Mouse (Mus musculus) stomach, postnatal 0 days (tissue): ENCODE measurements around the gene Ankrd13a. TPM values are rescaled to one million over a fixed set of nuclear protein-coding genes. Genes with fewer than 3 reads are reported as not detected.

Source experiments
- ATAC-seq: fragments of 200-750 bp; cut with Nextera tagmentation; 2 replicates; pipeline ENCODE4 v1.8.0; 2017; ENCODE audit not compliant: low FRiP score, low TSS enrichment
- DNase-seq: peaks from one replicate; pipeline ENCODE4 v3.0.0-alpha.2; 2016; ENCODE audit warnings: low spot score
- H3K27ac ChIP-seq: fragments of 300-500 bp; sonication (generic); replicated peaks from 2 replicates; pipeline ENCODE4 v1.5.1; 2014; ENCODE audit warnings: mild to moderate bottlenecking, control low read depth
- H3K27me3 ChIP-seq: fragments of 300-500 bp; sonication (generic); 2 replicates; pipeline ENCODE4 v1.6.1; 2014; ENCODE audit warnings: low read length; ENCODE audit not compliant: control insufficient read depth, insufficient read depth
- H3K36me3 ChIP-seq: fragments of 300-500 bp; sonication (generic); 2 replicates; pipeline ENCODE4 v1.6.1; 2014; ENCODE audit warnings: low read length, mixed read lengths; ENCODE audit not compliant: control insufficient read depth, insufficient read depth
- H3K4me1 ChIP-seq: fragments of 300-500 bp; sonication (generic); replicated peaks from 2 replicates; pipeline ENCODE4 v1.6.1; 2014; ENCODE audit warnings: antibody characterized with exemption; ENCODE audit not compliant: control insufficient read depth, insufficient read depth
- H3K4me2 ChIP-seq: fragments of 300-500 bp; sonication (generic); replicated peaks from 2 replicates; pipeline ENCODE4 v1.6.1; 2014; ENCODE audit warnings: low read depth, mild to moderate bottlenecking, control low read depth, moderate library complexity
- H3K4me3 ChIP-seq: fragments of 300-500 bp; sonication (generic); 2 replicates; pipeline ENCODE4 v1.5.1; 2014; ENCODE audit warnings: low read depth, low read length, control low read depth
- H3K9ac ChIP-seq: fragments of 300-500 bp; sonication (generic); 2 replicates; pipeline ENCODE4 v1.6.1; 2014; ENCODE audit warnings: mild to moderate bottlenecking, low read length, control low read depth, mixed read lengths
- H3K9me3 ChIP-seq: fragments of 300-500 bp; sonication (generic); 2 replicates; pipeline ENCODE4 v1.6.1; 2016; ENCODE audit warnings: low read length; ENCODE audit not compliant: control insufficient read depth
- CTCF ChIP-seq: IDR thresholded peaks from 2 replicates; pipeline ENCODE4 v1.5.1; 2016; ENCODE audit warnings: antibody characterized with exemption, low read depth, mild to moderate bottlenecking, moderate library complexity
- EP300 ChIP-seq: optimal IDR thresholded peaks from 2 replicates; pipeline ENCODE3; 2016; ENCODE audit warnings: antibody characterized with exemption
- WGBS: fragments of 180-500 bp; shearing (Covaris S2); extraction: QIAGEN DNeasy Blood & Tissue Kit; methylation state at CpG from one replicate; pipeline ENCODE4 v1.1.7; 2014; 5-methylcytosine and 5-hydroxymethylcytosine counted together
- polyA plus RNA-seq: library from polyadenylated mRNA; unstranded; fragments of >200 nt; fragmentation: Nextera tagmentation; extraction: Ambion mirVana; gene quantifications from 2 replicates; pipeline ENCODE4 v1.2.1, GENCODE M21; 2015

Gene Ankrd13a
- polyA plus RNA-seq, 1 experiment from 2014 or later = 36.4 TPM

DNA sequence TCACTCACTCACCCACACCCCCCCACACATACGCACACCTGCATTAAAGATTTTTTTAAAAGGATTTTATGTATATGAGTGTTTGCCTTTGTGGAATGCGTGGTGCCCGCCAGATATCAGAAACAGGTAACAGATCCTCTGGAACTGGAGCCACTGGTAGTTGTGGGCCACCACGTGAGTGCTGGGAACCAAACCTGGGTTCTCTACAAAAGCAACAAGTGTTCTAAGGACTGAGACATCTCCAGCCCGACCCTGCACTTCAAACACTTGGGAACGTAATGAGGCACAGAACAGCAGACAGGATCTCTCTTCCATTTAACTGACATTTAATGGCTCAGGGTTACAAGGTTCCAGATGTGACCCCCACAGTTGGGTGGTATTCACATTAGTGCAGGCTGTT is 33.4 kb downstream of the Ankrd13a start:
- Histone ChIP-seq H3K4me1 (no peaks in the 10 kb centered on the region), H3K27ac (no peak overlapping the region), H3K9ac (no peak overlapping the region), H3K4me3 (no peak overlapping the region), H3K36me3 (peaks cover 16% of the 10 kb centered on the region; the same call in 1 of the 2 replicates), H3K4me2 (no peak overlapping the region), H3K9me3 (no peaks in the 10 kb centered on the region), H3K27me3 (no peaks in the 10 kb centered on the region)
- 74% methylated on average over 6 of the region's 6 CpGs for WGBS
- DNase-seq (no peak), ATAC-seq (no peak)
- TF ChIP-seq EP300 (no peak), CTCF (no peak)

DNA sequence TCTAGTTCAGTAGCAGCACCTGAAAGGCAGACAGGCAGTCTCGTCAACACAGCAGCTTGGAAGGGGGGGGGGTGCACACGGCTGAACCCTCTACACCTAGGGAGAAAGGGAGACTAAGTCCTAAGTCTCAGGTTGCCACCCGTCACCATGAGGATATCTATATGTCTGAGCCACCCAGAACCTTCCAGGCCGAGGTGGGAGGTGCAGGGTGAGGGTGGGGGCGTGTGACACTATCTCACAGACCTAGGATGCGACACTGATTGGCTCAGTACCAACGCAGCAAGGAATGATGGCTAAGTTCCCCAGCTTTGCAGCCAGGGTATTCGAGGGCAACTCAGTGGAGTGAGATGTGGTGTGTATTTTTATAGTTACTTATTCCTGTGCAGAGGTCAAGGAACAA is 33.9 kb downstream of the Ankrd13a start:
- Histone ChIP-seq H3K27ac (no peak overlapping the region), H3K4me3 (no peak overlapping the region)

DNA sequence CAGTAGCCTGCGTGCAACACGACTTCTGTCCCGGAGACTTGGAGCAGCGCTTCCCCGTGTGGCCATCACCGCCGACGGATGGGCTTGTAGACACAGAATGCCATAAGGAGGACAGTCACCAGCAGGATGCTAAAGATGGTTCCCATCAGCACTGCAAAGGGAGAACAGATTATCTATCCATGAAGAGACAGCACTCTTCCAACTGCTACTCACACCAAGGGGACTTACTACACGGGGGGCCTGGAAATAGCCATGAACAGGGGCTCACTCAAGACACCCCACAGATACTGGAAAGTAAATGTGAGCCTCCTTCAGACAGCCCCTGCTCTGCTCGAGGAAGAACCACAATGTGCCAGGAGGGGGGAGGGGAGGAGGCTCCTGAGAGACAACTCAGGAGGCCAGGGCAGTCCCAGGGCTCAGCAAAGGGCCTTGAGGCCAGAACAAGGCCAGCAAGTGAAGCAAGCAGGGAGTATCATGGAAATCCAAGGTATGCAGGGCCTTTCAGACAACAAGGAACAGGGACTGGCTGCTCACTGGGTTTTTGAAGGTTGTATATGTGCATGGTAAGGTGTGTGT is 34.8 kb downstream of the Ankrd13a start:
- TF ChIP-seq EP300 (no peak), CTCF (no peak)
- WGBS = 81% methylated on average over 10 of the region's 10 CpGs
- Histone ChIP-seq H3K4me1 (no peaks in the 10 kb centered on the region), H3K4me2 (no peak overlapping the region), H3K4me3 (no peak overlapping the region), H3K9me3 (no peaks in the 10 kb centered on the region), H3K36me3 (peaks cover 7% of the 10 kb centered on the region; the same call in 1 of the 2 replicates), H3K9ac (no peak overlapping the region), H3K27ac (no peak overlapping the region), H3K27me3 (no peaks in the 10 kb centered on the region)
- ATAC-seq (no peak), DNase-seq (peak; percentile 13)

More for the DNA sequence above, 33.9 kb downstream of the Ankrd13a start:
- WGBS = 79% methylated on average over 8 of the region's 8 CpGs
- DNase-seq = no peak
- H3K27me3 ChIP-seq = no peaks in the 10 kb centered on the region
- H3K4me1 ChIP-seq = no peaks in the 10 kb centered on the region
- peaks cover 16% of the 10 kb centered on the region; the same call in 1 of the 2 replicates for H3K36me3 ChIP-seq
- no peak overlapping the region for H3K9ac ChIP-seq
- no peaks in the 10 kb centered on the region for H3K9me3 ChIP-seq
- TF ChIP-seq CTCF (no peak), EP300 (no peak)
- no peak overlapping the region for H3K4me2 ChIP-seq
- no peak for ATAC-seq

DNA sequence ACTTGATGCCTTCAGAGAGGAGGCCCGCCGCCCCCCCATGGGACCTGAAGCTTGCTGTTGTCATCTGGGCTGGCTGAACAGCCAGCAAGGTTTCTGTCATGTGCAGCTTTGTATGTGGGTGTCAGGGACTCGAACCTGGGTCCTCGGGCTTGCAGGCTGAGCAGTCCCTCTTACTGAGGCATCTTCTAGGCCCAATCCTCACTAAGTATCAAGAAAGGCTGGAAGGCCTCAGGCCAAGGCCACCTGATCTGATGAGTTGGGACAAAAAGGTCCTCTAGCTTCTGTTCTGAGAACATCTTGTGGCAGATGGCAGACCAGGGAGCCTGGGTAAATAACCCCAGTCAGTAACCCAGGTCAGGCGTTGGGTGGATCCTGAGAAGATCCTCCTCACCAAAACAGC is 35.3 kb downstream of the Ankrd13a start:
- DNase-seq (no peak), ATAC-seq (no peak)
- 92% methylated on average over 5 of the region's 5 CpGs for WGBS
- no peak overlapping the region for H3K4me3 ChIP-seq
- H3K27ac ChIP-seq = no peak overlapping the region
- H3K9me3 ChIP-seq = no peaks in the 10 kb centered on the region
- TF ChIP-seq CTCF = no peak
- no peak for TF ChIP-seq EP300
- no peak overlapping the region for H3K4me2 ChIP-seq
- no peak overlapping the region for H3K9ac ChIP-seq
- H3K4me1 ChIP-seq = no peaks in the 10 kb centered on the region
- no peaks in the 10 kb centered on the region for H3K27me3 ChIP-seq
- H3K36me3 ChIP-seq = peaks cover 5% of the 10 kb centered on the region; the same call in 1 of the 2 replicates

DNA sequence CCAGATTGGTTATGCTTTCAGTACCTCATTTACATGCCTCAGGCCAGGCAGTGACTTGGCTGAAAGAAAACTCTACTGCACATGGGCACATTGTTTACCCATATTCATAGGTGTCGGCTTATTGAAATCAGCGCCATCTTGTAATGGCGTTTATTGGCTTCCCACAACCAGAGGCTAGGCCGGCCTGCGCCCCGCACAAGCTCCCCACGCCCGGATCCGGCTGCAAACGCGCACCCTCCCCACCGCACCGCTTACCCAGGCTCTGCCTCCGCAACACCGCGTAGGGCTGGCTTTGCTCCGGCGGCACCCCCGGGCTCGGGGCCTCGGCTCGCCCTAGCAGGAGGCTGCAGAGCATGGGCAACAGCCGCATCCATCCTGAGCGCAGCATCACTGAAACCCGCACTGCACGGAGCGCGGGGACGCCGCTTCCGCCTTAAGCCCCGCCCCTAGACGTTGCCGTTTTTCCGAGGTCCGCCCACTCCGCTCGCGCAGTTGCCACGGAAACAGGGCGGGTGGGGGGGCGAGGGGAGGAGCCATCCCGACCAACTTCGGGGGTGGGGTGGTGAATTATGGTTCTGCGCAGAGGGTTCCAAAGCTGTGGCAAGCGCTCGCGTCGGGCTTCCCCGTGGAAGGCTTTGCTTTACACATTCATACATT is 39.2 kb downstream of the Ankrd13a start:
- H3K9me3 ChIP-seq = no peaks in the 10 kb centered on the region
- WGBS = under 1% methylated on average over 50 of the region's 50 CpGs
- peak overlapping the region; percentile 84 for H3K4me3 ChIP-seq
- peak; percentile 89 for DNase-seq
- H3K36me3 ChIP-seq = peaks cover 3% of the 10 kb centered on the region; the same call in 1 of the 2 replicates
- ATAC-seq = peak; percentile 91
- no peaks in the 10 kb centered on the region for H3K4me1 ChIP-seq
- TF ChIP-seq EP300 (no peak), CTCF (no peak)
- peak overlapping the region; percentile 95 for H3K9ac ChIP-seq
- H3K27me3 ChIP-seq = no peaks in the 10 kb centered on the region
- peak overlapping the region; percentile 93 for H3K27ac ChIP-seq
- H3K4me2 ChIP-seq = peak overlapping the region; percentile 70

DNA sequence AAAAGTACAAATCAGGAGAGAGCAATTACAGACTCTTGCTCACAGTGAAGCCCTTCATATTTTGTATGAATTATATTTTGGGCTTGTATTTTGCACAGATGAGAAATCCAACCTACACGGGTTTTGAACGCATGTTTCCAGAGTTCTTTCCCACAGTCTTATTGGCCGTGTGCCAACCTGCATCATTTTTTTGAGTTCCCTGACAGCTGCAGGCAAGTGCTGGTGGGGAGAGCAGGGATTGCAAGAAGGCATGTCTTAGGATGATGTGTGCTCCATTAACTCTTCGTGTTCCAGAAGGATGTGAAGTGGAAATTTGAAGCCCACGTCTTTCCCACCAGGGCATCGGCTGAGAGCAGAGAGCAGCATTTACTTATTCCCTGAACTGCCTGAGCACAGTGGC is 42.1 kb downstream of the Ankrd13a start:
- ATAC-seq = no peak
- no peak overlapping the region for H3K4me2 ChIP-seq
- H3K27ac ChIP-seq = no peak overlapping the region
- no peak overlapping the region for H3K9ac ChIP-seq
- 57% methylated on average over 6 of the region's 6 CpGs for WGBS
- H3K4me1 ChIP-seq = no peaks in the 10 kb centered on the region
- no peaks in the 10 kb centered on the region for H3K27me3 ChIP-seq
- no peaks in the 10 kb centered on the region for H3K9me3 ChIP-seq
- no peaks in the 10 kb centered on the region for H3K36me3 ChIP-seq
- TF ChIP-seq CTCF (no peak), EP300 (no peak)
- no peak overlapping the region for H3K4me3 ChIP-seq
- peak; percentile 12 for DNase-seq
